Mouse (Mus musculus) left cerebral cortex, adult 6 months (tissue): Measurements from ENCODE around the gene Selplg. TPM values are rescaled to one million over a fixed set of nuclear protein-coding genes. Genes with fewer than 3 reads are reported as not detected.

Experiments
- long read RNA-seq, 2 experiments: library from polyadenylated mRNA; unstranded; transcript quantifications; one replicate each; pipeline ENCODE4 v2.0.0; 2019 to 2020
- polyA plus RNA-seq: library from polyadenylated mRNA; unstranded; fragments of <200 nt; fragmentation: Nextera tagmentation; gene quantifications from 2 replicates; pipeline ENCODE4 v1.2.3, GENCODE M21; 2021

Gene Selplg
- 40.8 and 41.8 TPM in 2 replicates for polyA plus RNA-seq
- long read RNA-seq, experiment 1, transcript Selplg-201 (2 exons, 1,855 nt) = major isoform, 114 of 120 reads
- long read RNA-seq, experiment 1, partial matches to known transcripts = 0 of 120 reads
- long read RNA-seq, experiment 1, other reads (novel, unspliced or antisense) = 6 of 120 reads
- long read RNA-seq, experiment 2, transcript Selplg-201 (2 exons, 1,855 nt) = major isoform, 46 of 55 reads
- long read RNA-seq, experiment 2, partial matches to known transcripts = 0 of 55 reads
- long read RNA-seq, experiment 2, other reads (novel, unspliced or antisense) = 8 of 55 reads

GRCm38 (mm10) chr5:113832490-113832901 lies at the start of gene Selplg:
Selplg (minus strand) TSS chr5:113832644.

GRCm38 (mm10) chr5:113800280-113800679 lies 32.2 kb downstream of the Selplg start, which contains the start of gene Tmem119:
Tmem119 (minus strand) TSS chr5:113800516.

GRCm38 (mm10) chr5:113772450-113772895 lies 60.0 kb downstream of the Selplg start, which contains the start of the genes Sart3 and Iscu:
Sart3 (minus strand) TSS chr5:113772510.
Iscu (plus strand) TSS chr5:113772748.

Other genes starting within 250 kb of the Selplg start
- gene Cmklr1, start 182.2 kb downstream of the Selplg start, polyA plus RNA-seq = 1.4 and 1.8 TPM in 2 replicates
- gene 1700069L16Rik, start 107.9 kb downstream of the Selplg start, polyA plus RNA-seq = not detected in 2 replicates
- gene Ficd, start 96.8 kb downstream of the Selplg start, polyA plus RNA-seq = 11.8 and 12.6 TPM in 2 replicates
- 7.1 and 7.3 TPM in 2 replicates for gene Sart3, start 60.1 kb downstream of the Selplg start, polyA plus RNA-seq
- 333 and 381 TPM in 2 replicates for gene Iscu, start 59.9 kb downstream of the Selplg start, polyA plus RNA-seq
- 18.5 and 23.3 TPM in 2 replicates for gene Tmem119, start 32.1 kb downstream of the Selplg start, polyA plus RNA-seq
- gene Coro1c, start 76.1 kb upstream of the Selplg start, polyA plus RNA-seq = 24.9 and 26.3 TPM in 2 replicates
- 4.1 and 8.4 TPM in 2 replicates for gene Ssh1, start 161.2 kb upstream of the Selplg start, polyA plus RNA-seq
- 0.05 TPM in 1 of 2 replicates, not detected in the other for gene Dao, start 171.1 kb upstream of the Selplg start, polyA plus RNA-seq
- gene Usp30, start 232.8 kb upstream of the Selplg start, polyA plus RNA-seq = 6.1 and 11.8 TPM in 2 replicates